Mouse (Mus musculus): ENCODE results near the gene Zfp534. TPM values are rescaled to one million over a fixed set of nuclear protein-coding genes. Genes with fewer than 3 reads are reported as not detected.
"Not testable (repeated sequence)": the region's sequence is repeated elsewhere in the genome, so short reads cannot be mapped to it uniquely, and the experiment has no call there.

Gene Zfp534
- total and polyA plus RNA-seq, 3 experiments, result 0.13 TPM; not detected in 2

- H3K79me2 ChIP-seq (ENCODE audit: control insufficient read depth, insufficient read depth, low read length, poor library complexity); H3K27ac ChIP-seq (ENCODE audit: control insufficient read depth, low read depth, low read length); H3K36me3 ChIP-seq (ENCODE audit: control insufficient read depth in 1 of 2, insufficient read depth in 2 of 2, low read length in 2 of 2); H3K27me3 ChIP-seq (ENCODE audit: control insufficient read depth in 1 of 2, insufficient read depth in 2 of 2, low read length in 2 of 2); H3K9ac ChIP-seq (ENCODE audit: control insufficient read depth, low read depth, low read length, poor library complexity, severe bottlenecking); DNase-seq (ENCODE audit: low read depth, low spot score); H3K4me1 ChIP-seq (ENCODE audit: control insufficient read depth in 1 of 2, insufficient read depth in 2 of 2, low read length in 2 of 2); H3K9me3 ChIP-seq (replicated peaks; ENCODE audit: insufficient read depth, low read length); H3K4me3 ChIP-seq (ENCODE audit: control insufficient read depth in 1 of 2, insufficient read depth in 1 of 2, low read depth in 2 of 2, low read length in 2 of 2): not testable (repeated sequence)
Observed at GRCm38 (mm10) chr4:147633818-147634262, 68.5 kb downstream of the Zfp534 start.

Other genes starting within 250 kb of the Zfp534 start
- 1.7 TPM in 2 replicates for gene Zfp982, start 210.1 kb downstream of the Zfp534 start, total RNA-seq (2012; rRNA removed)
- under 1 TPM in 1 of 2 experiments, not detected in 1; 0.99 TPM for gene Zfp982, start 210.1 kb downstream of the Zfp534 start, polyA plus RNA-seq (2012; ENCODE audit: insufficient read depth in 1 of 2, insufficient read length in 2 of 2, low read depth in 1 of 2, low replicate concordance in 2 of 2, missing spikeins in 1 of 2)
- gene Gm16503, start 162.3 kb downstream of the Zfp534 start, total RNA-seq (2012; rRNA removed), result 0.13 and 0.27 TPM in 2 replicates
- gene Gm16503, start 162.3 kb downstream of the Zfp534 start, polyA plus RNA-seq (2012; ENCODE audit: insufficient read depth in 1 of 2, insufficient read length in 2 of 2, low read depth in 1 of 2, low replicate concordance in 2 of 2, missing spikeins in 1 of 2), result under 1 TPM in 1 of 2 experiments, not detected in 1; 0.14 TPM
- 0.49 and 0.54 TPM in 2 replicates for gene Zfp985, start 149.3 kb downstream of the Zfp534 start, total RNA-seq (2012; rRNA removed)
- 1 to 10 TPM in 1 of 2 experiments, not detected in 1; 1.2 TPM for gene Zfp985, start 149.3 kb downstream of the Zfp534 start, polyA plus RNA-seq (2012; ENCODE audit: insufficient read depth in 1 of 2, insufficient read length in 2 of 2, low read depth in 1 of 2, low replicate concordance in 2 of 2, missing spikeins in 1 of 2)
- gene Zfp979, start 60.0 kb downstream of the Zfp534 start, total RNA-seq (2012; rRNA removed), result 12.1 and 14.3 TPM in 2 replicates
- 10 to 100 TPM in 1 of 2 experiments, 1 to 10 TPM in 1; 7.9 to 76.0 TPM for gene Zfp979, start 60.0 kb downstream of the Zfp534 start, polyA plus RNA-seq (2012; ENCODE audit: insufficient read depth in 1 of 2, insufficient read length in 2 of 2, low read depth in 1 of 2, low replicate concordance in 2 of 2, missing spikeins in 1 of 2)
- 1.4 and 2.2 TPM in 2 replicates for gene Zfp984, start 107.2 kb upstream of the Zfp534 start, total RNA-seq (2012; rRNA removed)
- gene Zfp984, start 107.2 kb upstream of the Zfp534 start, polyA plus RNA-seq (2012; ENCODE audit: insufficient read depth in 1 of 2, insufficient read length in 2 of 2, low read depth in 1 of 2, low replicate concordance in 2 of 2, missing spikeins in 1 of 2), result under 1 TPM in 1 of 2 experiments, not detected in 1; 0.92 TPM
- gene Zfp933, start 145.8 kb upstream of the Zfp534 start, total RNA-seq (2012; rRNA removed), result 3.3 and 4.7 TPM in 2 replicates
- 100 to 1,000 TPM in 1 of 2 experiments, 1 to 10 TPM in 1; 4.0 to 353 TPM for gene Zfp933, start 145.8 kb upstream of the Zfp534 start, polyA plus RNA-seq (2012; ENCODE audit: insufficient read depth in 1 of 2, insufficient read length in 2 of 2, low read depth in 1 of 2, low replicate concordance in 2 of 2, missing spikeins in 1 of 2)
- gene Miip, start 166.3 kb upstream of the Zfp534 start, total RNA-seq (2012; rRNA removed), result 19.0 and 22.8 TPM in 2 replicates
- gene Miip, start 166.3 kb upstream of the Zfp534 start, polyA plus RNA-seq (2012; ENCODE audit: insufficient read depth in 1 of 2, insufficient read length in 2 of 2, low read depth in 1 of 2, low replicate concordance in 2 of 2, missing spikeins in 1 of 2), result 10 to 100 TPM in 1 of 2 experiments, not detected in 1; 31.4 TPM
- 3.0 and 3.8 TPM in 2 replicates for gene Fv1, start 166.4 kb upstream of the Zfp534 start, total RNA-seq (2012; rRNA removed)
- 1 to 10 TPM in 1 of 2 experiments, not detected in 1; 4.6 TPM for gene Fv1, start 166.4 kb upstream of the Zfp534 start, polyA plus RNA-seq (2012; ENCODE audit: insufficient read depth in 1 of 2, insufficient read length in 2 of 2, low read depth in 1 of 2, low replicate concordance in 2 of 2, missing spikeins in 1 of 2)
- 16.0 and 19.0 TPM in 2 replicates for gene Mfn2, start 202.2 kb upstream of the Zfp534 start, total RNA-seq (2012; rRNA removed)
- 10 to 100 TPM in 1 of 2 experiments, not detected in 1; 32.8 TPM for gene Mfn2, start 202.2 kb upstream of the Zfp534 start, polyA plus RNA-seq (2012; ENCODE audit: insufficient read depth in 1 of 2, insufficient read length in 2 of 2, low read depth in 1 of 2, low replicate concordance in 2 of 2, missing spikeins in 1 of 2)
- 7.2 and 8.2 TPM in 2 replicates for gene Plod1, start 234.2 kb upstream of the Zfp534 start, total RNA-seq (2012; rRNA removed)
- 10 to 100 TPM in 1 of 2 experiments, not detected in 1; 20.8 TPM for gene Plod1, start 234.2 kb upstream of the Zfp534 start, polyA plus RNA-seq (2012; ENCODE audit: insufficient read depth in 1 of 2, insufficient read length in 2 of 2, low read depth in 1 of 2, low replicate concordance in 2 of 2, missing spikeins in 1 of 2)
- 41.3 and 48.3 TPM in 2 replicates for gene 2510039O18Rik, start 238.3 kb upstream of the Zfp534 start, total RNA-seq (2012; rRNA removed)
- 10 to 100 TPM in 1 of 2 experiments, not detected in 1; 59.9 TPM for gene 2510039O18Rik, start 238.3 kb upstream of the Zfp534 start, polyA plus RNA-seq (2012; ENCODE audit: insufficient read depth in 1 of 2, insufficient read length in 2 of 2, low read depth in 1 of 2, low replicate concordance in 2 of 2, missing spikeins in 1 of 2)